Mouse (Mus musculus): ENCODE results near the gene M1ap.

The M1ap gene

DNA sequence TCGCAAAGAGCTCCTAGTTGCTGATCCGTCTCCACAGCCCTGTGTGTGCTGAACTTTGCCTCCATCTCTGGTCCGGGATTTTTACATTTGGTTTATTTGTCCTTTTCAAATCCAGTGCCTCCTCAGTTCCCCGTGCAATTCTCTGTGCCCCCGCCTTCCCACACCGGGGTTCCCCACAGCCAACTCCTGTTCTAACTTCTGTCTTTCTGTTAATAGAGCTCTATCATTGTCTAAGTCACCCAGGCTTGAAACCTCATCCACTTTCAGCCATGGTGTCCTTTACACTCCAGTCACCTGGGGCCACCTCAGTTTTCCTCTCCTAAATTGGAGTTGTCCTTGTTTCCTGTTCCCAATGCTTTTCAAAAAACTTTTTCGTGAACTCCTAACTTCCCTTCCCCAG, 64.6 kb downstream of the M1ap start:
- no peak for DNase-seq

DNA sequence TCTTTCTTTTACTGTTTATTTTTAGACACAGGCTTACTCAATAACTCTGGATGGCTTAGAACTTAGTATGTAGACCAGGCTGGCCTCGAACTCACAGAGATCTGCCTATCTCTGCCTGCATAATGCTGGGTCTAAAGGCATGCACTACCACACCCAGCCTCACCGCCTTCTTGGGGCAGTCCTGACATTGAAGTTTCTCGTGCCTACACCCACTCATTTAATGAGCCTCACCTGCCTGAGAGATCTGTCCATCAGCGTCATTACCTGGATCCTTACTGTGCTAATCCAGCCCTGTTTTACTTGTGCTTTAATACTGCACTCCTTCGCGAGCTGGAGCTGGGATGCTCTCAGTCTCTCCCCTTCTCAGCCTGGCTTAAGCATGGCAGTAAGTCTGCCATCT, 65.1 kb downstream of the M1ap start:
- no peak for DNase-seq

DNA sequence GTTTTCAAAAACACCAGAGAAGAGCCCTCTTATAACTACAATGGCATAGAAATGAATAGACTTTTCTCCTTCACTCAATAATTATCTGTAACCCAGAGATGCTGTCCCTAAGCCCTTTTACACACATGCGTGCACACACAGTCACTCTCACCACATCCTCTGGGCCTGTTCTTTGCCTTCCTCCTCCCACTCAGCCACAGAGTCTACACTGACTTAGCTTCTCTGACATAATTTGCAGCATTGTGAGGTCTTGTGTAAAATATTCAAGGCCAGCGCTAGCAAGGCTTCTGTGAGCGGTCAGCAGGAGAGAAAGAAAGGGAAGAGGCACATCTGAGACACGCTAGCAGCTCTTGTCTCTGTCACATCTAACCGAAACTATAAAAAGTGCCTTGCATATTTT, 66.7 kb downstream of the M1ap start:
- no peak for DNase-seq

DNA sequence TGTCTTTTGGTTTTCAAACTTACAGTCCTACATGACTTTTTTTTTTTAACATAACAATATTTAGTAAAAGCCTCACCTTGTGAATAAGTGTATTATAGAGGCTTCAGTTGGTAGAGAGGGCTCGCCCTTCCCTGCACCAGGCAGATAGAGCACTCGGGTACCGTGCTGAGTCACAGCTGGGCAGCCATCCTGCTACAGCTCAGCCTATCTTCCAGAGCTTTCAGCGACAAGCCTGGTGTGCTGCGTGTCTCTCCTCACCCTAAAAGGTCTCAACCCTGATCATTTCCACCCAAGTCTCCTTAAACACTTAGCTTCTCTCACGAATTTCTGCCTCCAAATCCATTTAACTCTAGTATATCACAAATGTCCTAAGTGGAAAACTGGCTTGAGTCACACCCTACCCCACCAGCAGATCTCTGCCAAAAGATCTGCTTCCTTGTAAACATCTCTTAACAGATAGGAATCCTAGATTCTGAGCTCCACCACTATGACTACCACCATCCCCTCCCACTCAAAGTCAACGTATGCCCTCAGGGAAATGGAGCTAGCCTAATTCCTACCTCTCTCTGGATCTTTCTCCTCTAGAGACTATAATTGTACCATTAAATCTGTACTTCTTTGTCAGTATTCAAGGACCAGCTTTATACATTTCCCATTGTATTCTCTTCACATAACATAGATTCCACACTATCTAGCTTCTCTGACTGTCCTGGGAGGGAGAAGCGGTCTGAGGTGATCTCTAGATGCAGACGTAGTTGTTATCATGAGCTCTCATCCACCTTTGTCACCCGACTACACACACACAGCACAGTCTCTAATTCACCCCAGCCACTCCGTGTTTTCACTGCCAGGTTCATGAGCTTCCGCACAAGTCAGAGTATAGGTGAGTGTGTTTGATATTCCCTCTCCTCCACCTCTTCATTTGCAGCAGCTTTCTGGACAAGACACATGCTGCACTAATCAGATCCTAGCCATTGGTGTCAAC, 68.1 kb downstream of the M1ap start:
- DNase-seq: no peak

DNA sequence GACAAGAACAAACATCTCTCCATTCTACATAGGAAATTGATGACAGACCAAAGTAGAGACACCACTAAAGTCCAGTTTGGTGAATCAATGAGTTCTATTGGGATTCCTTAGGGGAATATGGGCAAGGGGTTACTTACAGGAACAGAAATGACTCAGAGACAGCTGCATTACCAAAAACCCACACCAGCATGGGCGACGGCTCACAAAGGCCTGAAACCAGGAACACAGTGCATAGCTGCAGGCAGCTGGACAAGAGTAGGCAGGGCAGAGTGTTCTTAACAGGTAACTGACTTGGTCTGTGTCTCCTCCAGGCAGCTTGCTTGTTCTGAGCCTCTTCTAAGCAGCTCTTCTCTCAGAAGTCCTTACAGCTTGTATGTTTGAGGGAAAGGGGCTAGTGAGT, 69.0 kb downstream of the M1ap start:
- DNase-seq: no peak

DNA sequence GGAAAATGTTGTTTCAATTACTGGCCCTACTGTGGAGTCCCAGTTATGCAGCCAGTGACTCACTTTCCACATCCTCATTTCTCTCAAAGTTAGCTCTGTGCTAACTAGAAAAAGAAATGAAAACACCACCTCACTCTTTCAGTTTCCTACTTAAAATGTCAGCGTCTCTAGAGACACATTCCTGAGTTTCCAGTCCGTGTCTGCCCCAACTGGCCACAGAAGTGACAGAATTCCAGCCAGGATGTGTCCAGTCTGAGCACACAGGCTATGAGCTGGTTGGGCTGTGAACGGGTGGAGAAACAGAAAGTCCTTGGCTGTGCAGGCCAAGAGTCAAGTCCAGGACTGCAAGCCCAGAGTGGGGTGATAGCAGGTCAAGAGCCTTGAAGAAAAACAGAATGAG, 70.5 kb downstream of the M1ap start:
- DNase-seq: no peak

DNA sequence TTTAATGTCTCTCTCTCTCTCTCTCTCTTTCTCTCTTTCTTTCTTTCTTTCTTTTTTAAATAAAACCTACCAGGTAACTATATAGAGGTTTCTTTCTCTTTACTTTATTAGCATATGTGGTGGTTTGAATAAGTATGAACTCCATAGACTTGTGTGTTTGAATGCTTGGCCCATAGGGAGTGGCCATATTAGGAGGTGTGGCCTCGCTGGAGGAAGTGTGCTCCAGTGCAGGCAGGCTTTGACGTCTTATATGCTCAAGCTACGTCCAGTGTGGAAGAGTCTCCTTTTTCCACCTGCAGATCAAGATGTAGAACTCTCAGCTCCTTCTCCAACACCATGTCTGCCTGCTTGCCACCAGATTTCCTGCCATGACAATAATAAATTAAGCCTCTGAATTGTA, 72.3 kb downstream of the M1ap start:
- no peak for DNase-seq

DNA sequence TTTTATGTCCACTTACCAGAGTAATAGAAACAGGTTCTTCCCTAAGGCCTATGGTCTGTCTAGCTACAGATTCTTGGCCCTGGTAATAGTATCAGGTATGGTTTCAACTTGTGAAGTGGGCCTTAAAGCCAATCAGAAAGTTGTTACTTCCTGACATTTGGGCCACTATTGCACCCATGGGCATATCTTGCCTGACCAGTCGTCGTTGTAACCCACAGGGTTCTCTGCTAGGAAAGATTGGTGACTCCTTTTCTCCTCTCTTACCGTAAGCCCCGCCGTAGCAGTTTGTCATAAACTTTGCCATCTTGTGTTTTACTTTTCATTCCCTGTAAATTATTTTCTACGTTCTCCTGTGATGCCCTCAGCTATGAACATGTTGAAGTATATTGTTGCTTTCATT, 73.4 kb downstream of the M1ap start:
- DNase-seq: no peak

DNA sequence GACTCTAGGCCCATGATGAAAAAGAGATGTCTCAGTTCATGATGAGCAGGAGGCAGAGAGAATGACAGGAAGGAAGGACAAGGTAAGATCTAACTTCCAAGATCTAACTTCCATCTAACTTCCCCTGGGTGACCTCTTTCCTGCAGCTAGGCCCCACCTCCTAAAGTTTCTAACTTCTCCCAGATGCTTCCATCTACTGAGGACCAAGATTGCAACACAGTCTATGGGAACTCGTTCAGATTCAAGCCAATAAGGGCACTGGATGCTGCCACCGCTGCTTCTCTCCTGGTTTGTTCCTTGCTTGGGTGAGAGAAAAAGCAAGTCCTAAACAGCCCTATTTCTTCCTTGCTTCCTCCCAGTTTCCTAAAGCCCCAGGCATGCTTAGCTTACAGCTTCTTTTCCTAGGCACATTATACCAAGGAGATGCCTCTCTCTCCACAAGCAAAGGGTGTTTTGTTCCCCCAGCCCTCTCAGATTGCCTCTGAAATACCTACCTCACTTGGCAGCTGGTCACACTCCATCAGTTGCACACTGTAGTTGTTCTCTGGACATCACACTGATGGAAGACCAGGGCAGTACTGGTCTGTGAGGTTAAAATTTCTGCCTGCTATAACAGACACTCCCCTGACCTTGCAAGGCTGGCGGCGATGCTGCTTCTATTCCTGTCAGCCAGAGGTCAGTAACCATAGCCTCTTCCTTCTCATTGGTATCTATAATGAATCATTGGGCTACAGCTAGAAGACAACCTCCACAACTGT, 74.3 kb downstream of the M1ap start:
- DNase-seq: no peak

DNA sequence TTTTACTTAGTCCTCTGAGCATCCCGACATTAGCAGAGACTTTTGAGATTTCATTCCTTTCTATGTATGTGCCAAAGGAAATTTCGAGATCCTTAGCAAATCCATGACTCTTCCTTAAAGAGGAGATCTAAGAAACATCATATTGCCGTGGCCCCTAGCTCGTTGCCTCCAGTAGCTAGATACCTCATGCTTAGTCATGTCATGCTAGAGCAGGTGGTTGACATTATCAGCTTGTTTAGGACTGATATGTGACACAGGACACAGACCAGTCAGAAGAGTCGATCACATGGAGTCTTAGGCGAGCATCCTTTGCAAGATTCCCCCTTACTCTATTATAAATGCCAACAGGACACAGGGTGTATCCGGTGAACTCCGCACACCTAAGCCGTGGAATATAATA, 76.3 kb downstream of the M1ap start:
- no peak for DNase-seq

DNA sequence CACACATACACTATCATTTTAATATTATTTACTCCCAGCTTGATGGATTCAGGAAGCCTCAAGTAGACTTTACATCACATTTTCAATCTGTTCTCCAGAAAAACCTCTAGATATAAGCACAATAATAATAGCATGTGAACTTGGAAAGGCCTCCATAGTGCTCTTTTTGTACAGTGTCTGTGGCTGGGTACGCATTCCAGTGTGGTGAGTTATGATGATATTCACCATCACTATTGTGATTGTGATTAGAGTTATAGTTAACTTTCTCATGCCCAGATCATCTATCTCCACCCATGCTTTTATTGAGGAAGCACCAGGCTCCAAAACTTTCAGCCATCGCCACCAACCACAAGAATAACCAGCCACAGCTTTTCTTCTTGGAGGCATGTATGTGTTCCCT, 77.1 kb downstream of the M1ap start:
- no peak for DNase-seq

DNA sequence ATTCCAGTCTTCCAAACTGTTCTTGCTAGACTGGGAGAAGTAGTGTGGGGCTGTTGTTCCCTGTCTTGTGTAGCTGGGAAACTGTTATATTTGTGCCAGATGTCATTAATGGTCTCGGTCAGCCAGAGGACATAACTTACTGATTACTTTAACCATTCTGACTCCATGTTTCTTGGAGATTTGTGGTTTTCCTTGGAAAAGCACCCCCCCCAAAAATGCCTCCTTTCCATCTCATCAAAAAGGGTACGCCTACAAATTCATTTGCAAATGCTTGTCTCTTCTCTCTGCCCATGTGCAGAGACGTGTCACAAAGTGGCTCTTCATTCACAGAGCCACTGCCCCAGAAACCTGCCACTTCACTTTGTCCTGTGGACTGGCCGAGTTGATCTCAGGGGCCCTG, 77.7 kb downstream of the M1ap start:
- no peak for DNase-seq

DNA sequence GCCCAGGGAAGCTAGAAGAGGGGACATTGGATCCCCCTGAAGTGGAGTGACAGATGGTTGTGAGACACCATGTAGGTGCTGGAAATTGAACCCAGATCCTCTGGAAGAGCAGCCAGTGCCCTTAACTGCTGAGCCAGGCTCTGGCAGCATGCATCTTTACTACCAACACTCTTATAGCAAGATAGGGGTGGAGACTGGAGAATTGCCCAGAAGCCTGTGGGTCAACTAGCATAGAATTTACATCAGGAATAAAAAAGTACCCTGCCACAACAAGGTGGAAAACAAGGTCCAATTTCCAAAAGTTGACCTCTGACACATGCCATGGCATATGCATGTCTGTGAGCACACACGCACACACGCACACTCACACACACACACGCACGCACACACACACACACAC, 78.5 kb downstream of the M1ap start:
- DNase-seq: no peak

DNA sequence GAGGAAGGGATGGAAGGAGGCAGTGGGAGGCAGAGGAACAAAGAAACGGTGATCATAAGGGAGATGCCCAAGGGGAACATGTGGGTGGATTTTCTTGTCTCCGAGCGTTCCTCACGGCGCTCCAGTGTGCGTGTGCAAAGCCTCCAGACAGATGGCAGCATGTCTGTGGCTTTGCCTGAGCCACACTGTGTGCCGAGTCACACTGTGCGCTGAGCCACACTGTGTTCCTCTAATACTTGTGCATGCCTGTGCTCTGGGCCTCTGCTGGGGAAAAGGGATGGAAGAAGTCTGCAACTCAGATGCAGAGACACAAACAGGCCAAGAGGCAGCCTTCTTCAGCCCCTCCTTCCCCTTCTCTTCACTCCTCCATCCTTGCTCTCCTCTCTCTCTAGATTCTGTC, 80.6 kb downstream of the M1ap start:
- DNase-seq: no peak

DNA sequence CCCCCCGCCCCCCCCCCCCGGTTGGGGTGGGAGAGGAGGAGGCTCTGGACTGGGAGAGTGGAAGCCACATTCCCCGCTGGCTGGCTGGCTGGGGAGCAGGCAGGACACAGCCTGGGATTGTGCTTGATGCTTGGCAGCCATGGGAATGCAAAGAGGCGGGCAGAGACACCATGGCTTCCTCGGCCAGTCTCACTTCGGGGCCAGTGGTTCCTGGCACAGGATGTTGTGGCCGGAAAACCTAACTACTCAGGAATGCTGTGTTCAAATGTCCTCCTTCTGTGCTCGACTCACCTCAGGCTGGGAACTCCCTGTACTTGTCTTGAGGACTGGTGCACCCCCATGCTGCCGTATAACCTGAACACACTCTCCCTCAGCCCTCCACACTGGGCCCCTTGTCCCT, 81.0 kb downstream of the M1ap start:
- DNase-seq: no peak

DNA sequence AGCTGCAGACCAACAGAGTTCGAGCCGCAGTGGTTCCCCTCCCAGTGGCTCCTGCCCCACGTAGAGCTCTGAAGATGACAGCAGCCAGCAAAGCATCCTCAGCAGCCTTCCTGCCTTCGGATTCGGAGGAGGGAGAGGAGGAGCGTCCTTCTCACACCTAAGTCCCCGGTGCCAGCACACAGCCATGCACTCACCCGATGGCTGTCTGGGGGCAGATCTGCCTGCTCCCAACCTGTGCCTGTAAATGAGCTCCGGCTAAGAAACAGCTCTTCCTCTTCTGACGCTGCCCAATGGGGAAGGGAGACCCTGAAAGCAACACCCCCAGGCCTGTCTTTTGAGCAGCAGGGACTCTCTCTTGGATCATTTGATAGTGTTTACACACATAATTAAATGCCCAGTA, 83.1 kb downstream of the M1ap start:
- DNase-seq: no peak

DNA sequence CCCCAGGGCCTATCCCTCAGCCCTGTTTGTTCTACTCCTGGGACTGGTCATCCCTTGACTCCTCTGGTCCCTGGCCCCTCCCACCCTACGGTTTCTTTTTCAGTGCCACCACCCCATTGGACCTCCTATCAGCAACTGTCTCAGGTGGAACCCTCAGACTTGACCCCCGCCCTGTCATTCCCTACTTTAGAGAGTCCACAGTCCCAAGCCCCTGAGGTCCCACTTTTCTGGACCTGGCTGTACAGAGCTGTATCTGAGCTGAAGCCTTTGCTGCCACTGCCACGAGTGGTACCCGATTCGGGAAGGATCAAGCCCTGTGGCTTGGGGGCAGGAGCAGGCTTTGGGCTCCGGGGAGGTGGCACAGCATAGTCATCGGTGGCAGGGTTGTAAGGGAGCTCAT, 84.4 kb downstream of the M1ap start:
- no peak for DNase-seq

DNA sequence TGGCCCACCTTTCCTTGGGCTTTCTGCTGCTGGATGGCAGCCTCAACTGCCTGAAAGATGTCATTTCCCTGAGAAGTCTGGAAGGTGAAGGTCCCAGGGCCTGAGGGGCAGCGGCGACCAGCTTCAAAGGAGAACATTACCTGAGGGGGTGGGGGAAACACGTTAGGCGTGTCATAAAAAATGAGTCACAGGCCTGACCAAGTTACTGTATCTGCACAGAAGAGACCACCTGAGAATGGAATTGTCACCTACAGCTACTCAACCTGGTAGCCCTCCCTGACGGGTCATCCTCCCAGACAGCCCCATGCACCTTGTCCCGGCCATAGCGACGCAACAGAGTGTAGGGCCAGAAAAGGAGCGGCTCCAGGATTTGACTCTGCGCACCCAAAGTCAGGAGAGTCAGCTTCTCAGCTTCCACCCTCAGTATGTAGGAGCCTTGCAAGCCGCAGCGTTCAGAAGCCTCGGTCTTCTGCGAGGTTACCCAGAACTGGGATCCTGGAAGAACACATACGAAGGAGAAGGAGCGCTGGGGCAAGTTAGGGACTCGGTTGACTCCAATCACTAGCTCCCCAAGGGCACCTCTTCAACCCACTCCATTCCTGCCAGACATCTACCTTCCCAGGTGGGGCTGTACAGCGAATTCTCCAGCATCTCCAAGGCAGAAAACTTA, 85.4 kb downstream of the M1ap start:
- DNase-seq: no peak

DNA sequence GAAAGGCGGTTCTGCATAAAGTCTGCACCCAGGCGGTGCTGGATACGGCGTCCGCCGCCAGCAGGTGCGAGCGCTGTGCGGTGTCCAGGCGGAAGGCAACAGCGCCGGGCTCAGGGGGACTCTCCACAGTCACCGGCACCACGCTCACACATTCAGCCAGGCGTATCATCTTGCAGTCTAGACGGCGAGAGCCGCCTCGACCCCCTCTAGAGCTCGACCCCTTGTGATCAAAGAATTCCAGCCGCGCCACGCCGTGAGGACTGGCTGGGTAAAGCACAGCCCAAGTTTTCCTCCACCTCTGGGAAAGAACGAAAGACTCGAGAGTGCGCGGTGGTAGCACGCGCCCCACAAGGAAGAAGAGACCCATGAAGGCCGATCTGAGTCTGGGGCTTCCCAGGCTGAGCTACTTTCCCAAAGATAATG, 86.1 kb downstream of the M1ap start:
- DNase-seq: peak in 1 of 2 experiments; percentile 33

DNA sequence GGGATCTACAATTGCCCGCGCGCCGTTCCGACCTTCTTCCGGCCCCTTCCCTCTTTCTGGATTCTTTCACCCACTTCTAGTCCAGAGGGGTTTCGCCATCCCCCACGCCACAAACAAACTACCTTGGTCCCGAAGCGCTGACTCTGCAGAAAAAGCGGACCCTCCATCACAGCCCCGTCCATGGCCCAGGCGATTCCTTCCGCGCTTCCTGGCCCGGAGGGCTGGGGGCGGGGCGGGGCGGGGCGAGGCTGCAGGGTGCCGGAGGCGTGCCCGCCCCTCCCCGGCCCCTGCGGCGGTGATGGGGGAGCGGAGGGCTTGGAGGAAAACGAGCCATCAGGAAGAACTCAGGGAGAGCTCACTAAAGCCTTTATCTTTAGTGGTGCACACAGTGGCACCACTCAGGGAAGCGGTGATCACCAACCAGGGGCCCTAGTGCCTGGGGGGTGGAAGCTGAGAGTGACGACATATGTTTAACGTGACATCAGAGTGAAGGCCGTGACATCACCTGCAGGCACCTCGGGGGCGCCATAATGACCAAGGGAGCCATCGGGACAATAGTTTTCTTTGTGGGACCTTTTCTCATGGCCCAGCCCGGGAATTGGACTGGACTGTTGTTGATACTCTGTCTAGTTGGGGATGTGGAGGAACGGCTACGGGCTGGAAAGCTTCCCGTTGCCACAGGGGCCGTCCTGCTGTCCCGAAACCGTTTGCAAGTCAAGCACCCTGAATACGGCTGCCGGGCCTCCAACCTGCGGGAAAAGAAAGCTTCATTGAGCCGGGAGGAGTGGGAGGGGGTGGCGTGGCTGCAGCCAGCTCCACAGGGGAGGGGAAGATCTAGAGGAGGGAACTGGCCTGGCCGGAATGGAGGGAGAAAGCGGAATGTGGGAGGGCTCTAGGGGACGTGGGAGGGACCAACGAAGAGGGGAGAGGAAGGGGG, 86.8 kb downstream of the M1ap start, which contains the start of the genes Dok1 and Loxl3:
Gene Dok1, minus strand, starts transcription at position 223 of the 937 bp plus-strand sequence.
Gene Loxl3, plus strand, starts transcription at position 925 of the 937 bp plus-strand sequence.
- peak in 1 of 2 experiments; percentile 39 for DNase-seq

DNA sequence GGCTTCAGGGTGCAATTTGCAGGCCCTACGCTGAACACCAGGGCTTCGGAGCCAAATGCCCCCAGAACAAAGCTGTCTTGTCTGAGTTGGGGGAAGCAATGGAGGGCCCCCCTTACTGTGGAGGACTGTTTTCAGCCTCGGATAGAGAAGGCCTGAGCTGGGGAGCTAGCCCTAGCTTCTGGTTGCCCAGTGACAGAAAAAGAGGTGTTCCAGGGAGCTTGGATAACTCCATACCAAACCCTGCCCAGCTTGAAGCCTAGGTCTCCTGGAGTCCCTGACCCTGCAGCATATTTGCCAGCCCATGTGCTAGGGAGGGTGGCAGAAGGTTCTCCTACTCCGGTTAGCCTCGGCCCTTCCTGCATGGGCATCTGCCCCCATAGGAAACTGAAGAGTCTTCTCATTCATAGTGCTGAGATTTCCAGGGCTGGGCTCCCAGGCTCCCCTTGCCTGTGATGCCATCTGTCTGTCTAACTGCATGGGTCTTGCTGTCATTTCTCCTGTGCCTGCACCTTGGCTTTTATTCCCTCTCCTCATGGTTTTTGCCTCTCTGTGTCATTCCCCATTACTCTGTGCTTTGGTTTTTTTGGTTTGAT, 87.9 kb downstream of the M1ap start:
- no peak for DNase-seq

DNA sequence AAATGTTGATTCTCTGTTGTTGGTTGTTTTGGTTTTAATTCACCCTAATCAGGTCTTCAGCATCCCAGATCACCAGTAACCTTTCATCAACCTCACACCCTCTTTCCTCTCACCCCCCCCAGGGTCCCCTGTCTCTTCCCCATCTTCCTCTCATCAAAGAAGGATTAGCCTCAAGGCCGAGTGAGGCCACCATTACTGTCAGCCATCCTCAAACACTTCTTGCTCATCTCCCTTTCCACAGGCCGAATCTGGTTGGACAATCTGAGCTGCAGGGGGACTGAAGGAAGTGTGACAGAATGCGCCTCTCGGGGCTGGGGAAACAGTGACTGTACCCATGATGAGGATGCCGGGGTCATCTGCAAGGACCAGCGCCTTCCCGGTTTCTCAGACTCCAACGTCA, 90.5 kb downstream of the M1ap start:
- no peak for DNase-seq
